Mouse (Mus musculus): Measurements from ENCODE around the gene 4930544D05Rik.
A peak's percentile ranks its signal among the peaks of the same experiment; 100 is the strongest.

The 4930544D05Rik gene

GRCm38 (mm10) chr11:70644564-70645103 is 29.0 kb downstream of the 4930544D05Rik start:
- no peak for DNase-seq

DNA sequence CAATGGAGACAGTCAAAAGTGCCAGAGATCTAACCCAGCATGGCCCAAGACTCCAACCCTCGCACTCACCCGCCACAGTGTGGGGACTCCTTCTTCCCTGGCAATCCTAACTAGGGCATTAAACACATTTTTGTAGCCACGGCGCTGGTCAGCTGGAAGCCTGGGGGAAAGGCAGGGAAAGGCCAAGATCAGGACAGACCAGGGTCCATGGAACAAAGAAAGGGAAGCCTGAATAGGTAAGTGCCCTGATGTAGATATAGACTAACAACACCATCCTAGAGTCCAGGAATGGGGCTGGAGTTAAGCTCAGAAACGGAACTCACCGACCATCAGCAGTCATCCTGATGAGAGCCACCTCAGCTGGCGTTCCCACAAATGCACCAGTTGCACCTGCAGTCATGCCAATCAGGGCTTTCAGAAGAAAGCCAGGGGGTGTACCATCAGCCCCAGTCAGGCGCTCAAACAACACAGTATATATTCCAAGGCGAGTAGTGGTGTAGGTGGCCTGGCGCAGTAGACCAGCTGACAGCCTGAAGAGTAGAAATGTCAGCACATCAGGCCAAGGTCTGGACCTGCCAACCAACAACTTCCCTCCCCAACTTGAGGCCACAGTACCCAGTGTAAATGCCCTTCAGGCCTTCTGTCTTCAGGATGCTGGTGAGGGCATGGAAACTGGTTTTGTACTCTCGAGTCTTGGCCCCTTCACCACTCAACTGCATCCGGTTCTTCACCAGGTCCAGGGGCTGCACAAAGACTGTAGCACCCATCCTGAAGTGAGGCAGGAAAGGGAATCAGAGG is 30.0 kb downstream of the 4930544D05Rik start:
- DNase-seq: no peak

- DNase-seq: peak; percentile 67
Observed at GRCm38 (mm10) chr11:70646259-70646555, 30.6 kb downstream of the 4930544D05Rik start.

DNA sequence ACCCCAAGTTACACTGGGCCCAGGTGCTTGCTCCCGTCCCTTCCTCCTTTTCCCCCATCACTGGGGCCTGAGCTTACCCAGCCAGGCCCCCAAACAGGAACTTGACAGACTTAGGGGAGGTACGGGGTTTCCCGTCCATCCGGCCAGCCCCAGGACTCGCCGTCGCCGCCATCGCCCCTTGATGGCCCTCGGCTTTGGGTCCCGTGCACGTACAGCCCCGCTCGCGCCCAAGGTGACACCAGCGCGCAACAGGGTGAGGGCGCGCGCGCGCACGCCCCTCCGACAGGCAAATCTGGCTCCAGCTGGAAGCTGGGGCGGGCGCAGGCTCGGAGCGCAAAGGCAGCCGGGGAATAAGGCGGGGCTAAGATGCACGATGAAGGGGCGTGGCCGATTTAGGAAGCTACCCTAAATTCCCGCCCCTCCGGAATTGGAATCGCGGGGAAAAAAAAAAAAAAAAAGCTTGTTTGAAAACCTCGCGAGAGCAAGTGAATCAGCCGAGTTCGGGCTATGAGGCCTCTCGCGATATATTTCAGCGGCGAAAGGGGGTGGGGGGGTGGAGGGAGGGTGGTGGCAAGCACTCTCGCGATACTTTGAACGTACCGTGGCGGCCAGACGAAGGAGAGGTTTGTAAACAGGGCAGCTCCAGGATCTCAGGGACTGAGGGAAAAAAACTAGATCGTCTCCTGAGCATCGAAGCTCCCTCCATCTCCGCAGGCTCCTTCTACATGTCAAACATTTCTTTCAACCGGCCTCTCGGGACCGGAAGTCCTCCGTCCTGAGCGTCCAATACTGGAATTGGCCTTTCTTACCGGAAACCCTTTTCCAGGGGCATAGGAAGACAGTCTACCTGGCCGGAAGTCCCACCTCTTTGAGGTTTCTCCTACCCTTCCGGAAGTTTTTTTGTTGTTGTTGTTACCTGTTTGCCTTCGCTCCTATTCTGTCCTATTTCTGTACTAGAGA is 31.3 kb downstream of the 4930544D05Rik start, which contains the start of the genes Rnf167 and Slc25a11:
TSS of gene Rnf167 (plus strand) at position 545 of the 960 bp plus-strand sequence.
TSS of gene Slc25a11 (minus strand) at position 789 of the 960 bp plus-strand sequence.
- peak; percentile 99 for DNase-seq

GRCm38 (mm10) chr11:70647716-70648420 is 32.2 kb downstream of the 4930544D05Rik start:
- peak; percentile 43 for DNase-seq

GRCm38 (mm10) chr11:70648512-70648911 is 32.9 kb downstream of the 4930544D05Rik start:
- DNase-seq: no peak

DNA sequence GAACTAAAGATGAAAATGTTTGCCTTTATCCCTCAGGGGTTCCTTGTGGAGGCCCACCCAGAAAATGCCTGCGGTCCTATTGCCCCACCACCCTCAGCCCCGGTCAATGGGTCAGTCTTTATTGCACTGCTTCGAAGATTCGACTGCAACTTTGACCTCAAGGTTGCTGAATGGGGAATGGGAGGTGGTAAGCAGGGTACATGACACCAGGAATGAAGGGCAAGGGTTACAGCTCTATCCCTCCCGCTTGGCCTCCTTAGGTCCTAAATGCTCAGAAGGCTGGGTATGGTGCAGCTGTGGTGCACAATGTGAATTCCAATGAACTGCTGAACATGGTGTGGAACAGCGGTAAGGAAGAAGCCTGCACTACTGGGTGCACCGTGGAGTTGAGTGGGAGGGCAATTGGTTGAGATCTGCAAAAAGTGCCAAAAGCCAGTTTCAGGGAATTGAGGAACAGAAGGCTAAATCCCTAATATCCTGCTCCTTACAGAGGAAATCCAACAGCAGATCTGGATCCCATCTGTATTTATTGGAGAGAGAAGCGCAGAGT is 33.6 kb downstream of the 4930544D05Rik start:
- DNase-seq: no peak

GRCm38 (mm10) chr11:70650322-70651175 is 34.9 kb downstream of the 4930544D05Rik start:
- no peak for DNase-seq

DNA sequence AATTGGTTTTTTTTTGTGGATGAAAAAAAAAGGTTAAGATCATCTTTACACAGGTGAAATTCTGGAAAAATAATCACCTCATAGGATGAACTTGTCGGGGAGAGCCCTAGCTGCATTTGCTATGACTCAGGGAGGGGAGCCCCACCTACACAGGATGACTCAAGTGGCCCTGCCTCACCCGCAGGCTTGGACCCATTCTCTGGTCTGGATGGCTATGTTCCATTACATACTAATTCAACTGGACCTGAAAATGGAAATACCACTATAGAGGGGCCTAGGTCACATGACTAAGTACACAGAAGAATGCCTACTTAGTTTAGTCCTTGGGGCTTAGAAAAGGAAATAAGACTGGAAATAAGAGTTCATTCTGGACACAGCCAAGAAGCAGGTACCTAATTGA is 35.7 kb downstream of the 4930544D05Rik start:
- DNase-seq: no peak

DNA sequence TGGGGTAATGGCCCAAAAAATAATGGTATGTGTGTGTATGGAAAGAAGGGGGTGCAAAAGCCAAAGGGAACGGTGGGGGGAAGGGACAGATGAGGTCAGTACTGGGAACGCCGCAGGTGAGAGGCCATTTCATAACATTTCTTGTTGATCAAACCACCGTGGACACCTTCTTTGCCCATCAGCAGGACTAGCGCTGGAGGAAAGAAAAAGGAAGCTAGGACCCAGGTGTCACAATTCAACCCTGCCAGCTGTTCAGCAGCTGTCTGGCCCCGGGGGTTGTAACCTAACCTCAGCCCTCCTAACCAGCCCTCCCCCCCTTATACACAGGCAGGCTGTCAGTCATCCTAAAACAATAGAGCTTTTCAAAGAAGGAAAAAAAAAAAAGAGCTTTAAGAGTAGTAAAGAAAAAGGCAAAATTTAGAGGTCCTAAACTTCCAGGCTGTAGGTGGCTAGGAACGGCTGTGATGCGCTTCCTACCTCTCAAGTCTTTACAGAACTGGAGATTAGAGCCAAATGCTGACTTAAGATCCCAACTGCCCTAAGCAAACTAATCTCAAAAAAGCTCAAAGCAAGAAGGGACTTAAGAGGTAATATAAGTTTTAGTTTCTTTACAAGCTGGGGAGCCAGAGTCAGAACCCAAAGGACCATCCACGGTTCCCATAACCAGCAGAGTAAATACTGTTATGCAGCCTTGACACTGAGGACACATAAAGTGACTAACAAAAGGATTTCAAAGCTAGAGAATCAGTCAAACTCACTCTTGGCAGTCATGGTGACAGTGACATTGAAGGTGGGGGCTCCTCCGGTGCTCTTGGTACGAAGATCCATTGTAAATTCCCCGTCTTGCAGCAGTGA is 36.6 kb downstream of the 4930544D05Rik start:
- DNase-seq: no peak

DNA sequence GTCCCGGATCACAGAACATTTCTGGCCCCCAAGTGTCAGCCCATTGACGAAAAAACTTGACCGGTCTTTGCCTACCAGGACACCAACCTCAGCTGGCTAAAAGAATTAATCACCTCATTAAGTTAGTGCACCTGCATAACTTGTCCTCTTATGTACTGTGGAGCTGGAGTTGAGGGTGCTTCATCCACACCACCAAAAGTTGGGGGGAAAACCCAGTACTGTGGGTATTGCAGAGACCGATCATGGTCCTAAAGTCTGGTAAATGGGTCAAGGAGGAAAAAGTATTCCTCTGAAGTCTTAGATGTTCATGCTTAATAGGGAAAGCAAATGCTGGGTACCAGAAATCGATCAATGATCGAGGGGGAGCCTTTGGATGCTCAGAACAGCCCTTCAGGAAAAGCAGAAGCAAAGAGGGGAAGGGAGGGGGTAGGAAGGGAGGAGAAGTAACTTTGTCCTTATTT is 37.3 kb downstream of the 4930544D05Rik start:
- no peak for DNase-seq

GRCm38 (mm10) chr11:70653345-70654197 is 37.9 kb downstream of the 4930544D05Rik start:
- peak; percentile 78 for DNase-seq

DNA sequence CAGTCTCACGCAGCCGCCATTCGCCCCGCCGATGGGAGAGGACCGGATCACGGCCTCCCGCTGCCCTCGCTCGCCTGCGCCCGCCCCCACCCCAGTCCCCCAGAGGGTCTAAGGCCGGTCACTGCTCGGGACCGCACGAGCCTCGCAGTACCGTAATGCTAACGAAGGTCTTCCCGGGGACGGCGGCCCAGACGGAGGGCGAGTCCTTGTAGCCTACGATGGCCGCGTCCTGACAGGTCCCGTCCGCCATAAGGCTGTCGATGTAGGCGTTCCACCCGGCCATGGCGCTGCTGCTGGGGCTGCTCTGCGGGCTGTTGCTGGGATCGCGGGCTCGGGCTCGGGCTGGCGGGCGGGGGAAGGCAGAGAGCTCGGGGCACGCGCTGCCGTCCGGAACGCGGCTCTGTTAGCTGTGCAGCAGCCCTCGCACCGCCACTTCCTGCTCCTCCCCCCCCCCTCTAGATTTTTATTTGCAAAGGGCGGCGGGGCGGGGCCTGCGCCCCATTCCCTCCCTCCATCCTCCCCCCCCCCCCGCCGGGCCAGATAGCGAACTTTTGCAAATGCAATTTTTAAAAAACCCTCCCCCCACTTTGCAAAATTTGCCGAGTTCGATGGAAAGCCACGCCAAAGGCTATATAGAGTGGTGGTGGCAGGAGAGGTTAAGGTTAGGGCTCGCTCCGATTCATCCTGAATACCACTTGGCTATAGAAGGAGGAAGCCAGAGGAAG is 38.7 kb downstream of the 4930544D05Rik start, which contains the start of gene Pfn1:
TSS of gene Pfn1 (minus strand) at position 447 of the 725 bp plus-strand sequence.
- DNase-seq: peak; percentile 90

DNA sequence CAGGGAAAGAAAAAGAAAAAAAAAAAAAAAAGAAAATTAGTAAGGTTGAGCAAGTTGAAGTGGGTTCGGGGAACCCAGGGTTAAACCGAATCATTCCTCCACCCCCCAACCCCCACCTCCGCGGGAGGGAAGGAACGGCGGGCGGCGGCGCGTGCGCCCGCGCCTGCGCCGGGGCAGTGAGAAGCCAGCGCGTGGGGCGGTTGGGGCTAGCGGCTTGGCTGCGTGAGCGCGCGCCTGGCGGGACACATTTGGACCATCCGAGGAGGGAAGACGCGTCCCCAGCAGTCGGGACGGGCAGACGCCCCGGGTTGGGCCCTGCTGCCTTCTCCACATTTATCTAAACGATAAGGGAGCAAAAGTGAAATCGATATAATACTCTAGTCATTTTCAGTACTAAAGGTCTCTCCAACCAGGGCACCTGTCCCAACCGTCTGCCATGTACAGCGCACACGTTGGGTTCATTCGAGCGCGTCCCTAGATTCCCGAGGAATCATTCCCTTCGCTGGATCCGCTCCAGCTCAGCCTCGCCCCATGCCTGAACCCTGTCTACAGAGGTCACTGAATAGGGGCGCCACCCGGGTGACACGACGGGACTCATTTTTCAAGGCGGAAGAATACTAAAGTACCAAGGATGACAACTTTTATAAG is 39.4 kb downstream of the 4930544D05Rik start:
- DNase-seq: peak; percentile 91

- DNase-seq: peak; percentile 67
Observed at GRCm38 (mm10) chr11:70655571-70656455, 40.2 kb downstream of the 4930544D05Rik start.

DNA sequence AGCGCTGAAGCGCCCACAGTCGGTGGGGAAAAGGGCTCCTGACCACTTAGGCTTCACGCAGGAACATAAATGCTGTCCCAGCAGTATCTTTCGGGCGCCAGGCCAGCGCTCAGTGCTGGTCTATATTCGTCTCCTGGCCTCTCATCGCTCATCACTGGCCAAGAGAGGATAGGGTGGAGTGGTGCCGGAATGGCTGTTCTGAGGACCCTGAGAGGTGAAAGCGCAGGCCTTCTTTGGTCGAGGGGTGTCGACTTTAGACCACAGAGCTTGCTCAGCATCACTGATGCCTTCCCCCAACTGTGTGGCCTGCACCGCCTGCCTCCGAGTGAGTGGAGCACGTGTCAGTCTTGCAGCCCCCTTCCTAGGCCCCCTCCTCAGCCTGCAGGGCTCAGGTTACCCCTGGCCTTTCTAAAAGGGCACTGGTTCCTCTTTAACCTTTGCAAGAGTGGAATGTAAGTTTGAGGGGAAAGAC is 40.8 kb downstream of the 4930544D05Rik start:
- peak; percentile 67 for DNase-seq

- DNase-seq: no peak
Observed at GRCm38 (mm10) chr11:70656964-70657363, 41.3 kb downstream of the 4930544D05Rik start, which contains the start of gene Eno3. Eno3 (plus strand) TSS chr11:70657202.

Measured in kidney, postnatal 14 days (tissue).